Mouse (Mus musculus) lung, postnatal 36 days (tissue): ENCODE results near the gene Iffo1.

Experiments
- DNase-seq: peaks from one replicate; pipeline ENCODE4 v3.0.0; 2022; ENCODE audit warnings: mixed read lengths

The Iffo1 gene

DNA sequence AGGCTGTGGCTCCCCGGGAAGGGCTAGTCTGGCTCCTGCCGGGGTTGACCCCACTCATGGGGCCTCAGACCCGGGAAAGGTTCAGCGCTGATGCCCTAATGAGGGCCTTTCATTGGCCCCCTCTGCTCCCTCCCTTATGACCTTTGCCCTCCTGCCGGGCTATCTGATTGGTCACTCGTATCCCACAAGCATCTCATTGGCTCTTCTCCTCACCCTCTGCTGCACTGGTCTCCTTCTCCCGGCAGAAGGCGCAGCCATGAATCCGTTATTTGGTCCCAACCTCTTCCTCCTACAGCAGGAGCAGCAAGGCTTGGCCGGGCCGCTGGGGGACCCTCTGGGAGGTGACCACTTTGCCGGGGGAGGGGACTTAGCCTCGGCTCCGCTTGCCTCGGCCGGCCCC is at the start of gene Iffo1:
Iffo1 (plus strand) TSS at position 241 of the 400 bp plus-strand sequence.
- DNase-seq: peak; percentile 95

GRCm38 (mm10) chr6:125095391-125096278 is 49.4 kb upstream of the Iffo1 start, which contains the start of gene Chd4:
Gene Chd4, plus strand, starts transcription at chr6:125095981.
- peak; percentile 98 for DNase-seq

- no peak for DNase-seq
Observed at GRCm38 (mm10) chr6:125096279-125096596, 48.8 kb upstream of the Iffo1 start.

DNA sequence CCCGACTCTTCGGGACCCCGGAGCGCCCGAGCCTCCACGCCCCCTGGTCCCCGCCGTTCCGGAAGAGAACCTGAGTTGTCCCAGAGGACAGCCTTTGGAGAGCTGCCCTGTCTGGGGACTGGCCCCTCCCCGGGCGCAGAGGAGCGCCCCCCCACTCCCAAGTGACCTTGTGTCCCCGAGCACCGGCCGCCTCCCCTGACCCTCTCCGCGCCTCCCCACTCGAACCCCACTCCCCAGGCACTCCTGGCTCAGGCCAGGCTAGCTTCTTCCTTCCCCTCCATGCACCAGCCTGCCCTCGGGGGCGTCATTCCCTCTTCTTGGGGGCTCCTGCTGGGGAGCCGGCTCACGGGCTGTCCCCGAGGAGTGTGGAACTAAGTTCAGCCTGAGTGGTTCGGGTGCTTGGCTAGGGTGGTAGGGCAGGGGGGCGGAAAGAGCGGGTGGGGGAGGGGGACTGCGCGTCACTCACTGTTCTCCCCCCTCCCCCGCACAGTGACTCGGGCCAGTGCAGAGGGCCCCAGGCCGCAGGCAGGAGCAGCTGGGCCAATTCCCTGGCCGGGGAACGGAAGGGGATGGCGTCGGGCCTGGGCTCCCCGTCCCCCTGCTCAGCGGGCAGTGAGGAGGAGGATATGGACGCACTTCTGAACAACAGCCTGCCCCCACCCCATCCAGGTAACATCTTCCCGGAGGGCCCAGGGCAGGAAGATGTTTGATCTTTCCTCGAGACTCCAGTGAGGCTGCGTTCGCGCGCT is 48.3 kb upstream of the Iffo1 start:
- DNase-seq: peak; percentile 66

- DNase-seq: no peak
Observed at GRCm38 (mm10) chr6:125097346-125097689, 47.7 kb upstream of the Iffo1 start.

- DNase-seq: no peak
Observed at GRCm38 (mm10) chr6:125097951-125098350, 47.1 kb upstream of the Iffo1 start.

DNA sequence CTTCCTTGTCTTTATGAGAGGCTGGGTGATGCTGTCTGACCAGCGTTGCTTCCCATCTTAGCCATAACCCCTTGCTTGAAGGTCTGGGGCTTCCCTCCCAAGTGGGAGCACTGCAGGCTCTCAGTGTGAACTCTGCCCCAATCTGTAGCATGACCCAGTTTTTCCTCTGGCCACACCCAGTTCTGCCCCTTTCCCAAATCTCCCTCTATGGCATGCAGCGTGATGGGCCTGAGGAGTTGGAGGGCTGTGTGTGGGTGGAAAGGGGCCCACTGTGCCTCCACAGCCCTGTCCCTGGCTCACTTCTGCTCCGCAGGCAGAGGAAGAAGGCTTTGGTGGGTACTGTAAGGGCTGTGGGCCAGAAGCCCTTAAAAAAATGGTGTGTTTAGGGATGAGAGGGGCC is 46.5 kb upstream of the Iffo1 start:
- DNase-seq: no peak

DNA sequence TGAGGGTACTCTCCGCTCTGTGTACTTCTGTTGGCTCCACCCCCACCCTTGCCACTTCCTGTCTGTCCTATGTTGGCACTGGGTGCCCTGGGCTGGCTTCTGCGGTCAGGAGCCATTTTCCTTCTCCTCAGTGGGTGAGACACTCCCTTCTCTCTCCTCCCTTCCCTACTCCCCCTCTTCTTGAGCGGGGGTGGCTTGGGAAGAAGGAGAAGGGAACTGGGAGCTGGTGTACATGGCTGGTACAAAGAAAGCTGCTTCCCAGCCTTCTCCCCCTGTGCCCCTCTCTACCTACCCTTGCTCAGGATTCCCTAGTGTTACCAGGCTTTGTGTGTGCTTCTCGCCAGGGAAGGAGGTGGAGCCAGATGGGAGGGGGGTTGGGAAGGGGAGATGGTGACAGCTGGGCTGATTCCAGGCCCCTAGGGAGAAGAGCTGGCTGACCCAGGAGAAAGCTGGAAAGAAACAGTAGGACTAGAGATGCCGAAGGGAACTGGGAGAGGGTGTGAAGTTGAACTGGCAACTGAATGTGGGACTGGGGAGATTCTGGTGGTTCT is 45.5 kb upstream of the Iffo1 start:
- peak; percentile 85 for DNase-seq

- no peak for DNase-seq
Observed at GRCm38 (mm10) chr6:125101444-125101843, 43.6 kb upstream of the Iffo1 start.

GRCm38 (mm10) chr6:125104223-125104622 is 40.8 kb upstream of the Iffo1 start:
- DNase-seq: no peak

DNA sequence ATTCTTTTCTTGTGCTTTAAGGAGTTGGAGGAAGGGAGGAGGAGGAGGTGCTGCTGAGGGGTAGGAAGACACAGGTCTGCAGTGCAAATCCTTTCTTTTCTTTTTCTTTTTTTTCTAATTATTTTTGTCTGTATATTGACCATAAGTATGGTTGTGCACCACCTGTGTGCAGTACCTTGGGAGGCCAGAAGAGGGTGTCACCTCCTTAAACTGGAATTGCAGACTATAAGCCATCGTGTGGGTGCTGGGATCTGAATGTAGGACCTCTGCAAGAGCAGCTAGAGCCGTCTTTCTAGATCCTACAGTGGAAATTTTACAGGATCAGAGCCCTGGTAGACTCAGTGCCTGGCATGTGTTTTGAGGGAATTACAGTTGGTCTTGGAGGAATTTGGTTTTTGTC is 37.3 kb upstream of the Iffo1 start:
- DNase-seq: no peak

GRCm38 (mm10) chr6:125109371-125109770 is 35.7 kb upstream of the Iffo1 start:
- no peak for DNase-seq

GRCm38 (mm10) chr6:125110927-125111326 is 34.1 kb upstream of the Iffo1 start:
- DNase-seq: peak; percentile 76

DNA sequence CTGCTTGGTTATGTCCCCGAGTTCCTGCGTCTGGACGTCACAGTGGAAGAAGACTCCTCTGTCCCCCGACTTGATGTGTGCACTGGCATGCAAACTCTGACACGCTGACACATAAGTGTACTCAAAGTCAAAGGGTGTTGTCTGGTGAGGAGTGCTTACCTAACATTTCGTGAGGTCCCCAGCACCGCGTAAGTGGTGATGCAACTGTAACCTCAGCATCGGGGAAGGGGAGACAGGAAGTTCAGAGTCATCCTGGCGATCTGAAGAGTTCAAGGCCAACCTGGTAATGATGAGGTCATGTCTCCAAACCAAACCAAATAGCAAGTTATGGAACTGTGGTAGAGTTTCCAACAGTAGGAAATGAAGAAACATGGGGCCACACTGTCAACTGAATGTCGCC is 32.5 kb upstream of the Iffo1 start:
- no peak for DNase-seq

- DNase-seq: no peak
Observed at GRCm38 (mm10) chr6:125119387-125119786, 25.7 kb upstream of the Iffo1 start.

DNA sequence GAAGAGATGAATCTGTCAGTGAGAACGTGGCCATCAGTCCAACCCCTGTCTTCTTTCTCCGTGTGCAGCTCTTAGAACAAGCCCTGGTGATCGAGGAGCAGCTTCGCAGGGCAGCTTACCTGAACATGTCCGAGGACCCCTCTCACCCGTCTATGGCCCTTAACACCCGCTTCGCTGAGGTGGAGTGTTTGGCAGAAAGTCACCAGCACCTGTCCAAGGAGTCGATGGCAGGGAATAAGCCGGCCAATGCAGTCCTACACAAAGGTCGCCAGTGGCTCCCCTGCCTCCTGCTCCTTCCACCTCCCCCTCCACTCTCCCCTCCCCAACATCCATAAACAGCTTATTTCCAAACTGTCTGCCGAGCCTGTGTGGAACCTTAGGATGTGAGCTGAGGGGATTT is 16.3 kb upstream of the Iffo1 start:
- DNase-seq: no peak

DNA sequence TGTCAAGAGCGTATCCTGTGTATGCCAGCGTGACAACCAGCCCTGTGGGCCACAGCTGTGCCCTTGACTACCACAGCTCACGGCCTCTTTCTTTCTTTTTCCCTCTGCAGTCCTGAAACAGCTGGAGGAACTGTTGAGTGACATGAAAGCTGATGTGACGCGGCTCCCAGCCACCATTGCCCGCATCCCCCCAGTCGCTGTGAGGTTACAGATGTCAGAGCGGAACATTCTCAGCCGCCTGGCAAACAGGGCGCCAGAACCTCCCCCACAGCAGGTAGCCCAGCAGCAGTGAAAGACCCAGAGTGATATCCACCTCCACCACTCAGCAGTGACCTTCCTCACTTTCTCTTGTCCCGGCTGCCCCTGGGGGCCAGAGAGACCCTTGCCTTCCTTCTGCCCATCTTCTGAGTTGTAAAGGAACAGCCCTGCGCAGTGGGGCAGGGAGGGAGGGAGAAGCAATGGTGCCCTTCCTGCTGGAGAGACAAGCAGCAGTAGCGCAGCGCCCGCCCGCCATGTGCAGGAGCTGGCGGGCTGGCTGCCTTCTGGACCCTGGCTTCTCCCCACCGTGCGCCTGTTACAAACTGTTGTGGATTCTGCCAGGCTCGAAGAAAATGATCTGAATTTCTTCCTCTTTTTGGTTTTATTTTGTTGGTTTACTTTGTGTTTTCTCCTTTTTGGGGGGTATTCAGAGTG is 15.2 kb upstream of the Iffo1 start:
- no peak for DNase-seq

DNA sequence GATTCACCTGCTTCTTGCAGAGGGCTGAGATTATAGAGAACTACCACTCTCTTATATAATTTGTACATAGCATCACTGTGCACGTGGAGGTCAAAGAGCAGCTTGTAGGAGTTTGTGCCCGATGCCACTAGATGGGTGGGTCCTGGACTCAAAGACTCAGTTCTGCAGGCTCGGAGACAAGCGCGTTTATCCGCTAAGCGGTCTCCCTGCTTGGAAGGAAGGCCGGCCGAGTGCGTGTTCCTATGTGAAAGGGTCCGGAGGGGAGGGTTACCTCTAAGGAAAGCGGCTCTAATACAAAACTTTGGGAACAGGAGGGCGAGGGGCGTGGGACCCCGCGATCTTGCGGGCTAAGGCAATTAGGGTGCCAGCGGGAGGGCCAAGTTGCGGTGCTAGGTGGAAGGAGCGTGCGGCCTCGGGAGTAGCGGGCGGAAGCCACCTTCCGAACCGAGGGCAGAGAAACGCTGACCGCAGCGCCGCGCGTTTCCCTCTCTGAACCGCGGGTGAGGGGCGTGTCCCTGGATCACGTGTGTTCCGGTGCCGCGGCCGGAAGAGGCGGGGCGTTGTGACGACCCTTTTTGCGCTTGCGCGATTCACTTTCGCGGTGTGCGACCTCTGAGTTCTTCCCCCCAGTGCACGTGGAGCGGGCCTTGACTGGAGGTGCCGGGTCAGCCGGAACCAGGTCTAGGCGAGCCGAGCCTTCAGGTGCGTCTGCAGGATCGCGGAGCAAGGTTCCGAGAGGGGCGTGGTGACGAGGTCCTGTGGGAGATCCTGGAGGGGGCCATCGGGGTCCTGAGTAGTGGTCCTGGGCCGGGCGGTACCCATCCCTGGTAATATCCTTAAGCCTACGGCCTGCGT is 13.5 kb upstream of the Iffo1 start, which contains the start of gene Nop2:
Nop2 (plus strand) TSS at position 608 of the 855 bp plus-strand sequence.
- peak; percentile 90 for DNase-seq

DNA sequence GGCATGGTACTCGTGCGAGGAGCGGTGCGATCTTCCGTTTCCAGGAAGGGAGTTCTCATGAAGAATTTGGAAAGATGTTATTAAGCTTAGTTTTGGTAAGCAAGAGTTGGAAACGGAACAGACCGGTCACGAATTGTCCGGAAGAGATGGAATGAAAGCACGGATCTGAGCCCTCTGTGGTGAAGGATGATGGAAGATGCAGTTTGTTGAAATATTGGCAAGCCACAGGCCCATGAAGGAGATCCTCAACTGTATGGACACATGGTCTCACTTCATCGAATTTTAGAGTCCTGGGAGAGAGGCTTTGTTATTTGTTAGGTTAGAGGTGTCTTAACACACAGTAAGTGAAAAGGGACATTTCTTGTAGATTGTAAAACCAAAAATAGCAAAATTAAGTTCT is 12.6 kb upstream of the Iffo1 start:
- no peak for DNase-seq

DNA sequence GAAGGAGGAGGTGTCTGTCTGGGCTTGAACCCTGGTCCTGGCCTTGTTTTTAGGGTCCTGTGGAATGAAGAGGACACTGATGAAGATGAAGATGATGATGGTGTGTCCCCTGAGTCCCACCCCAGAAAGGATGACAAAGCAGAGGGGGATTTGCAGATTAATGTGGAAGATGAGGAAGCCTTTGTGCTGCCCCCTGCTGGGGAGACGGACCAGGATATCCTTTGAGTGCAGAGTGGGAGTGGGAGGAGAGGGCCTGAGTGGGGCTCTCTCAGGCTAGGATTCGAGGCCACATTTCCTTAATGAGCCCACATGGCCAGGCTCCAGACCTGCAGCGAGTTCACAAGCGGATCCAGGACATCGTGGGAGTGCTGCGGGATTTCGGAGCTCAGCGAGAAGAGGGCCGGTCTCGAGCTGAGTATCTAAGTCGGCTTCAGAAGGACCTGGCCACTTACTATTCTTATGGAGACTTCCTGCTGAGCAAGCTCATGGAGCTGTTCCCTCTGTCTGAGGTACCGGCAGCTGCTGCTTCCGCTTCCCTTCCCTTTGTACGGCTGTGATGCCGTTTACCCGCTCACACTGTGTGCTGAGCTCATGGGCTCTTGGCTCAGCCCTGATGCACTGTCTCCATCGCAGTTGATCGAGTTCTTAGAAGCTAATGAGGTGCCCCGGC is 7.9 kb upstream of the Iffo1 start:
- peak; percentile 62 for DNase-seq

- DNase-seq: no peak
Observed at GRCm38 (mm10) chr6:125139747-125140146, 5.3 kb upstream of the Iffo1 start.

DNA sequence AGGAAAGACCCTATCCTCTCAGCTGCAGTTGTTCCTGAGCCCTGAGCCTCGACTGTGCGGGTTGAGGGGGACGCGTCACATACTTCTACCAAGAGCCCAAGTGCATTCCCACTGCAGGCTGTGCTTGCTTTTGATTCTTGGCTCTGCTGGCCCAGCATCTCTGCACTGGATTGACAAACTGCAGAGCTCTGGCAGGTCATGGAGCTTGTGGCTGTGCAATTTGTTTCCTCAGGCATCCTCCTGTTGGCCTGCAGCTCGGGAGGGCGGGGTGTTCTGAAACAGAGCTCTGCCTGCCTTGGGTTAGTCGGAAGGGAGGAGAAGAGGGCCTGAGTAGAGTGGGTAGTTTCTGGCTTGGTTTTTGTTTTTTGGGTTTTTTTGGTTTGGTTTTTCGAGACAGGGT is 2.6 kb upstream of the Iffo1 start:
- no peak for DNase-seq
